Mouse (Mus musculus) urinary bladder, postnatal 10 days (tissue): Measurements from ENCODE around the gene Clta.

Source experiments
- DNase-seq: peaks from one replicate; pipeline ENCODE4 v3.0.0; 2022; ENCODE audit warnings: low spot score

The Clta gene

GRCm38 (mm10) chr4:43980236-43980635 lies 24.0 kb upstream of the Clta start:
- DNase-seq = no peak

GRCm38 (mm10) chr4:43980846-43981245 lies 23.4 kb upstream of the Clta start:
- DNase-seq = no peak

- no peak for DNase-seq
These were observed 23.0 kb upstream of the Clta start for GRCm38 (mm10) chr4:43981251-43981650.

GRCm38 (mm10) chr4:43982053-43982732 lies 22.1 kb upstream of the Clta start:
- peak; percentile 84 for DNase-seq

- DNase-seq = no peak
These were observed 21.1 kb upstream of the Clta start, which contains the start of gene Ccin for GRCm38 (mm10) chr4:43983181-43983580. Gene Ccin (plus strand): TSS chr4:43983483.

- no peak for DNase-seq
These were observed 20.5 kb upstream of the Clta start for GRCm38 (mm10) chr4:43983756-43984155.

- DNase-seq = no peak
These were observed 19.9 kb upstream of the Clta start for GRCm38 (mm10) chr4:43984326-43984725.

GRCm38 (mm10) chr4:43988976-43989375 lies 15.3 kb upstream of the Clta start:
- no peak for DNase-seq

- DNase-seq = no peak
These were observed 11.2 kb upstream of the Clta start for GRCm38 (mm10) chr4:43993072-43993471.

- no peak for DNase-seq
These were observed 9.9 kb upstream of the Clta start for GRCm38 (mm10) chr4:43994342-43994741.

- DNase-seq = no peak
These were observed 630 bp upstream of the Clta start for GRCm38 (mm10) chr4:44003622-44004021.

- no peak for DNase-seq
These were observed 564 bp downstream of the Clta start for GRCm38 (mm10) chr4:44004623-44005409.

GRCm38 (mm10) chr4:44010176-44010575 lies 5.9 kb downstream of the Clta start:
- DNase-seq = no peak

- DNase-seq = no peak
These were observed 6.6 kb downstream of the Clta start for GRCm38 (mm10) chr4:44010893-44011292.

- no peak for DNase-seq
These were observed 7.5 kb downstream of the Clta start for GRCm38 (mm10) chr4:44011799-44012198.

- DNase-seq = peak; percentile 54
These were observed 8.4 kb downstream of the Clta start for GRCm38 (mm10) chr4:44012376-44013367.

- DNase-seq = no peak
These were observed 9.3 kb downstream of the Clta start for GRCm38 (mm10) chr4:44013391-44014070.

- DNase-seq = peak; percentile 3
These were observed 11.8 kb downstream of the Clta start for GRCm38 (mm10) chr4:44016071-44016470.

GRCm38 (mm10) chr4:44016791-44017190 lies 12.5 kb downstream of the Clta start:
- peak; percentile 5 for DNase-seq

GRCm38 (mm10) chr4:44022323-44022722 lies 18.1 kb downstream of the Clta start:
- no peak for DNase-seq

GRCm38 (mm10) chr4:44022766-44023165 lies 18.5 kb downstream of the Clta start:
- peak; percentile 8 for DNase-seq

- DNase-seq = peak; percentile 7
These were observed 19.4 kb downstream of the Clta start for GRCm38 (mm10) chr4:44023681-44024080.
